Mouse (Mus musculus): ENCODE measurements at regions not wholly inside any gene's neighbourhood (a gene's known extent, or its start where the extent isn't known, plus 50 kb on each side); places are given as distances from the start of the nearest gene placed in this dataset.
"Not testable (repeated sequence)": the region's sequence is repeated elsewhere in the genome, so short reads cannot be mapped to it uniquely, and the experiment has no call there.

DNA sequence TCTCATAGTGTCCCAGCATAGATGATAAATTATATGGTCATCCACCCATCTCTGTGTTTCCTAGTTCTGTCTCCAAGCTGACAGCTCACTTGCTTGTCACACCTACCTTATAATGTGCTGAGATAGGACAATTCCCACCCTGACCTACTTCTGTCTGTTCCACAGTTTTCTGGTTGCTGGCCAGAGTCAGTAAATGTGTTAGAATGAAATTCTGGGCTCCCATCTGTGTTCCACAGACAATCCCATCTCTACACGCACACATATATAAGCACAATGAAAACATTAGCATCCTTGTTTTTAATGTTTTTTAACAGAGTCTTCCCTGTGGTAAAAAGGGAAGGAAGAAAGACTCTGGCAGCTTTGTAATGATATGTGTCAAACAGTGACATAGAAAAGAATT is 165.5 kb upstream of the Plxna2 start:
- DNase-seq = no peak
- intact Hi-C loops (cut with DNase I; ENCODE audit: low total_unique reads) = no loop called here

DNA sequence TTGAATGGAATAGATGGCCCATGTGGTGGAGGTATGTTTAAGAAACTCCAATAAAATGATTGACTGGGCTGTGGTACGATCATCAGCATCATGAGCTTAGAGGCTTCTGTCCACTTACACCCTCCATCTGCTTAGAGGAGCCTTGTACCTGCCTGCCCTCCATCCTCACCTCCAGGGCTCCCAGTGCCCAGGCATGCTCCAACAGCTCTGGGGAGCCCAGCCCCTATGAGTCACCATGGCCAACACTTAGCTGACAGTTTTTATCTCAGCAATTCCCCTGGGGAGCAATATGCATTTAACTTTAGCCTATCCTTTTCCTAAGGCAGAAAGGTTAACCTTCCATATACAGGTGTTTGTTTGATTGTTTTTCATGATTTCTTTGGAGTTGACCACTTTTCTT is 174.3 kb upstream of the Plxna2 start:
- no peak for DNase-seq
- intact Hi-C loops (cut with DNase I; ENCODE audit: low total_unique reads) = no loop called here

DNA sequence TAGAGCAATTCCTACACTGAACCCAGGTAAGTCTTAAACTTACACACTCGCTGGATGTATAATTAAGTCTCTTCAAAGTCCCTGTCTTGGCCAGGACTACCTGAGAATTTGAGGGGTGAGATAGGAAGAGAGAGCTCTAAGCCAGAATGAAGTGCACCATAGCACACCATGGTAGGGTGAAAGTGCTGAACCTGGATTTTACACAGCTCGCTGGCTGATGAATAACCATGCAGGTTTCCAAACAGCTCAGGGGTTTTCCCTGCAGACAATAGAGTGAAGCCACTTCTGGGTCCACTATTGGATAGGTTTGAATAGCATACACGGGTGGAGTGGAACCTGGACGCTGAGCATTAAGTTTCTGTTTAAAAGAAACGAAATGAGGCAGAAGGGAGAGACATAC is 180.7 kb upstream of the Plxna2 start:
- DNase-seq = no peak
- intact Hi-C loops (cut with DNase I; ENCODE audit: low total_unique reads) = no loop called here

GRCm38 (mm10) chr1:194435060-194435459 is 183.0 kb upstream of the Plxna2 start:
- no peak for DNase-seq

DNA sequence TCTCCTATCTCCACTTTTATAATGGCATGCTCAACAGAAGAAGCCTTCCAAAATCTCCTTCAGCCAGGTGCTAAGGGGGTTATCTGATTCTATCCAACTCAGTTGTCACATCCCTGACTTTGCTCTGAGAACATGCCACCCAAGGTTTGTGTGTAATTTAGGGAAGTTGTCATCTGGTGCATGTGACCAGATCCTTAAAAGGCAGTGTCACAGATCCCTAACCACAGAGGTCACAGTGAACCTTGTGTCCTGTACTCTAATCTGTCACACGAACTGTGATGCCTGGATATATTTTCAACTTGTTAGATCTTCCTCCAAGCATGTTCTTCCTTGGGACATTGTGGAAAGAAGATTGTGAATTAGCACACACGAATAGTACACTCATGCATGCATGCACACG is 189.4 kb upstream of the Plxna2 start:
- intact Hi-C loops (cut with DNase I; ENCODE audit: low total_unique reads) = no loop called here
- no peak for DNase-seq

More at GRCm38 (mm10) chr1:194435060-194435459, 183.0 kb upstream of the Plxna2 start:
- intact Hi-C loops (cut with DNase I; ENCODE audit: low total_unique reads) = no loop called here

DNA sequence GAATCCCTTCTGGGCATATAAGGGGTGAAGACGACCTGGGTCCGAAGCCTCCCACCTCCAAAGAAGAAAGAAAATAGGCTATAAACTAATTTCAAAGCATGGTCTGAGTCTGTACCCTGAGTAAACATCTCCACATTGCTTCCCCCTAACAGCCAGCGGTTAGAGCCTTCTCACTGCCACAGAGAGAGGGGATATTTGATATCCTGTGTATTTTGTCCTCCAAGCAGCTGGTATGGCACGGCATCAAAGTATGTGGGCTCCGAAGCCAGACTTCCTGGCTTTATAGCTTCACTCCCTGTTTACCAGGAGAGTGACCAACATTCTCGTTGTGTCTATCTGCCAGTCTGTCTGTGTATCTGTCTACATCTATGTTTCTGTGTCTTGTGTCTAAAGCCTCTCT is 191.7 kb upstream of the Plxna2 start:
- DNase-seq = peak; percentile 53
- intact Hi-C loops (cut with DNase I; ENCODE audit: low total_unique reads) = no loop called here

DNA sequence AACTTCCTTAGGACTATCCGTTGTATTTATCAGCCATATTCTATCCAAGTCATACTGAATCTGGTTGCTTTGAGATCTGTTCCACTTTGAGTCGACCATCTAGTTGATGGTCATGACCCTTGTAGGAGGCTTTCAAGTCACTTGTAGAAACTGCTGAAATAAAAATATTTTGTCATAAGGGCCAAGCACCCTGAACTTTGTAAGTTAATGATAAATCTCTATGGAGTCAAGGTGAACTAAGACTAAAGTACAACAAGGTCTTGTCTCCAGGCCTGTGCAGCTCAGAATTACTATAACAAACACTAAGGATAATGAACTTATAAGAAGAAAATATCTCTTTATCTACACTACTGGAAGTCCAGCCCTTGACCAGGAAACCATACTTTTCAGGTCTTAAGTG is 193.8 kb upstream of the Plxna2 start:
- intact Hi-C loops (cut with DNase I; ENCODE audit: low total_unique reads) = no loop called here
- DNase-seq = no peak

DNA sequence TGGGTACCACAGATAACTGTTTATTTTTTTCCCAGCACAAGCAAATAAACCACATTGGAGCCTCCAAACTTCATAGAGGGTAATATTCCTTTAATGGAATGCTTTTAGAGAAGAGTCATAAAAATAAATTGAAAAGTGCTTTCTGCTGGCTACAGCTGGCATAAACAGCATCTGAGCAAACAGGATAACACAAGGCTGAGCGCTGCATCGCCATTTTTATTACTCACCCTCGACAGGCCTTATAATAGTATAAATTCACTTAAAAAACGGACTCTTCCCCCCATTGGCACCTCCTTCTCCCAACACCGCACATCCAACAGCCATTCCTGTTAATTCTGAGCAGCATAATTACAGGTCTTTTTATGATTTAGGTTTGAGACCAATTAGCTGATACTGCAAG is 205.8 kb upstream of the Plxna2 start:
- no peak for DNase-seq
- intact Hi-C loops (cut with DNase I; ENCODE audit: low total_unique reads) = no loop called here

- no peak for DNase-seq
- intact Hi-C loops (cut with DNase I; ENCODE audit: low total_unique reads) = no loop called here
Observed at GRCm38 (mm10) chr1:194411788-194412187, 206.2 kb upstream of the Plxna2 start.

- intact Hi-C loops (cut with DNase I; ENCODE audit: low total_unique reads) = no loop called here
Observed at GRCm38 (mm10) chr1:194399281-194399680, 218.7 kb upstream of the Plxna2 start.

GRCm38 (mm10) chr1:194396754-194397460 is 221.1 kb upstream of the Plxna2 start:
- no peak for DNase-seq
- intact Hi-C loops (cut with DNase I; ENCODE audit: low total_unique reads) = no loop called here

More at GRCm38 (mm10) chr1:194399281-194399680, 218.7 kb upstream of the Plxna2 start:
- DNase-seq = no peak

DNA sequence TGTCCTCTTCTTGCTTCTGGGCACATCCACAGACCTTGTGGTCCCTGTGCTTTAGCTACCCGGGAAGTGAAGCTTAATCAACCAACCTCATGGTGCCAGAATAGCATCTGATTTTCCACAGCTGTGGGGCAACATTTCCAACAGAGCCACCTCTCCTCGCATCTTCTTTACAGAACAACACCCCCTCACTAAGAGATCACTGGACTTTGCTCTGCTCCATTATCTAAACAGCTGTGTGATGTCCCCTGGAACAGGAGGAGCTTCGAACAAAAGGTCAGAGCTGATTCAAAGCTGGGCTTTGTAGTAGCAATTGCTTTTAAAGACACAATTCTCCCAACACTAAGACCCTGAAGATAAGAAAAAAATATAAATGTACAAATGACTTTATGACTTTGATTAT is 224.3 kb upstream of the Plxna2 start:
- no peak for DNase-seq

DNA sequence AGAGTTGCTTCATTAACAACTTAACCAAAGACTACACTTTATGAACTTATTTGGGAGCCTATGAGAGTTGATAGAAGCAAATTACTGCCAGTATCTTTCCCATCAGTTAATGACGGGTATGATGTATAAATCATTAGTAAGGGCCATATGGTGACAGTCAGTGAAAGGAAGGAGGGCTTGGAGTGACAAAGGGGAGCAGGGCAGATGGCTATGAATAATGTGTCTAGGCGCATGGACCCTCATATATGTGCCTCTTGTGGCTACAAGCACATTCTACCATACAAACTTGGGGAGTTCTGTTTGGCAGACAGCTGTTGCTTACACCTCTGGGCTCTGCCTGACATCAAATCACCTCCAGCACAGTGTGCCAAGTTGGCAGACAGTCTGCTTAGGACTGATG is 227.8 kb upstream of the Plxna2 start:
- DNase-seq = no peak
- intact Hi-C loops (cut with DNase I; ENCODE audit: low total_unique reads) = no loop called here

More for the DNA sequence above, 224.3 kb upstream of the Plxna2 start:
- intact Hi-C loops (cut with DNase I; ENCODE audit: low total_unique reads) = no loop called here

DNA sequence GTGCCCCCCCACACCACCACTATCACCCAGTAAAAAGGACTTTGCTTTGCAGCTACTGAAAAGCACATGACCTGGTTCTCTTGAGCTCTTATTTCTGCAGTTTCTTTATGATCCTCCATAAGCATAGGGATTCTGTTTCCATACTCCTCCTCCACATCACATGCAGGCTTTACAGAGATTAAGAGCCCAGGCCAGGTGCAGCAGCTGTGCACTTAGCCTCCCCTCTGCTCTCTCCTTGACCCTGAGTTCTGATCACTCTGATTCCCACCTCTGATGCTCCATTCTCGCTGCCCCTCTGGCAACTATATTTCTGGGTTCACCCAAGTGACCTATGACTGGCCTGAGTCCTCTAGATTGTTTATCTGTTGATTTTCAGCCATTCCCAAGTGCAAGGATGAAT is 239.9 kb upstream of the Plxna2 start:
- no peak for DNase-seq
- intact Hi-C loops (cut with DNase I; ENCODE audit: low total_unique reads) = no loop called here

- DNase-seq; intact Hi-C loops (cut with DNase I; ENCODE audit: low total_unique reads): not testable (repeated sequence)
Observed at GRCm38 (mm10) chr1:194373511-194373910, 244.5 kb upstream of the Plxna2 start.

DNA sequence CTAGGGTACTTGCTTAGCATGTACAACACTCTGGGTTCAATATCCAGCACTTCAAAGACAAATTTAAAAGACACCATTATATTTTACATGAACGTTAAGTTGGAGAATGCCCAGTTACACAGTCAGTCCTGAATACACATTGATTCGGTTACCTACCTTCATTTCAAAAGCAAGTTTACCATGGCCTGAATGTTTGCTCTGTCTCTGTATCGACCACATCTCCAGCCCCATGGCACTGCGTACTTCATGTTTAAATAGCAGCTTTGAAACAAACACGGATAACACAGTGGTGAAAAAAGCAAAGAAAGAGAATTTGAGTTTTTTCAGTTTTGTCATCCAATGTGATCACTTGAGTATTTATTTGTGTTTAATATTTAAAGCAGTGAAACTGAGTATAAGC is 254.1 kb upstream of the Plxna2 start:
- DNase-seq = no peak
- intact Hi-C loops (cut with DNase I; ENCODE audit: low total_unique reads) = no loop called here

GRCm38 (mm10) chr1:194363129-194363768 is 254.8 kb upstream of the Plxna2 start:
- peak; percentile 7 for DNase-seq
- intact Hi-C loops (cut with DNase I; ENCODE audit: low total_unique reads) = no loop called here

- no peak for DNase-seq
- intact Hi-C loops (cut with DNase I; ENCODE audit: low total_unique reads) = no loop called here
Observed at GRCm38 (mm10) chr1:194362298-194362697, 255.7 kb upstream of the Plxna2 start.

GRCm38 (mm10) chr1:194361316-194361715 is 256.7 kb upstream of the Plxna2 start:
- intact Hi-C loops (cut with DNase I; ENCODE audit: low total_unique reads) = no loop called here
- DNase-seq = no peak

DNA sequence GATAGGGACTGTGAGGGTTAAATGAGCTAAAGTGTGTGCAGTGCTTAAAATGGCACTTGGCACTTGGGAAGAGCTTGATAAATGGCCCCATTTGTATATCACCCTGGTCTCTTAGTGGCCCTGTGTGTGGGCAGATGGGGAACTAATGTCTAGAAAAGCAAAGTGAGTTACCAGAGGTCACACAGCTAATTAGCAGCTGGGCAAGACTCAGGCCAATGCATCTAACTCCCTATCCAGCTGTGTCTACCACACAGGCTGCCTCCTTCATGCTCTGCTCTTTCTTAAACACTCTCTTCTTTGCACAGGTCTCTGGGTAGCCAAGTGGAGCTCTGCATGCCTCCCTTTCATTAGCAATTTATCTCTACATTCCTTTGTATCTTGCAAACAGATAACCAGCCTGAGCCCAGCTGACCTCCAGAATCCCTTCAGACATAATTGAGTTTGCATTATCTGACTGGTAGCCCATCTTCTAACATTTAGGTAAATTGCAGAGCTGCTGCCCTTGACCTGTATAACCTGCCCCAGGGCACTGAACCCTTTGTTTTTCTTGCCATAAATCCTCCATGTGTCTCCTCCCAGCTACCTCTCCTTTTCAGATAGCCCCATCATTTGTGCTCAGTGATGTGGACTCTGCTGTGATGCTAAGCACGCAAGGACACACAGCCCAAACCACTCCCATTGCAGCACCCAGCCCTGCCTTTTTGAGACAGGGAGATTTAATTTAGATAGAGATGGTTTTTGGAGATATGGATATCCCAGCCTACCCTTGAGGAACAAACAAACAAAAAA is 263.5 kb upstream of the Plxna2 start:
- no peak for DNase-seq
- intact Hi-C loops (cut with DNase I; ENCODE audit: low total_unique reads) = no loop called here

Data from gastrocnemius, postnatal 14 days (tissue).